Mouse (Mus musculus) CD4-positive, CD25-positive, alpha-beta regulatory T cell, adult 9 weeks (primary cell): ENCODE results near the gene Gabbr2. TPM values are rescaled to one million over a fixed set of nuclear protein-coding genes. Genes with fewer than 3 reads are reported as not detected.

Experiments
- polyA plus RNA-seq: library from polyadenylated mRNA; unstranded; fragments of 100-300 nt; shearing (Covaris generic); gene quantifications from one replicate; pipeline ENCODE4 v1.2.1, GENCODE M21; 2017

Gene Gabbr2
- not detected for polyA plus RNA-seq

DNA sequence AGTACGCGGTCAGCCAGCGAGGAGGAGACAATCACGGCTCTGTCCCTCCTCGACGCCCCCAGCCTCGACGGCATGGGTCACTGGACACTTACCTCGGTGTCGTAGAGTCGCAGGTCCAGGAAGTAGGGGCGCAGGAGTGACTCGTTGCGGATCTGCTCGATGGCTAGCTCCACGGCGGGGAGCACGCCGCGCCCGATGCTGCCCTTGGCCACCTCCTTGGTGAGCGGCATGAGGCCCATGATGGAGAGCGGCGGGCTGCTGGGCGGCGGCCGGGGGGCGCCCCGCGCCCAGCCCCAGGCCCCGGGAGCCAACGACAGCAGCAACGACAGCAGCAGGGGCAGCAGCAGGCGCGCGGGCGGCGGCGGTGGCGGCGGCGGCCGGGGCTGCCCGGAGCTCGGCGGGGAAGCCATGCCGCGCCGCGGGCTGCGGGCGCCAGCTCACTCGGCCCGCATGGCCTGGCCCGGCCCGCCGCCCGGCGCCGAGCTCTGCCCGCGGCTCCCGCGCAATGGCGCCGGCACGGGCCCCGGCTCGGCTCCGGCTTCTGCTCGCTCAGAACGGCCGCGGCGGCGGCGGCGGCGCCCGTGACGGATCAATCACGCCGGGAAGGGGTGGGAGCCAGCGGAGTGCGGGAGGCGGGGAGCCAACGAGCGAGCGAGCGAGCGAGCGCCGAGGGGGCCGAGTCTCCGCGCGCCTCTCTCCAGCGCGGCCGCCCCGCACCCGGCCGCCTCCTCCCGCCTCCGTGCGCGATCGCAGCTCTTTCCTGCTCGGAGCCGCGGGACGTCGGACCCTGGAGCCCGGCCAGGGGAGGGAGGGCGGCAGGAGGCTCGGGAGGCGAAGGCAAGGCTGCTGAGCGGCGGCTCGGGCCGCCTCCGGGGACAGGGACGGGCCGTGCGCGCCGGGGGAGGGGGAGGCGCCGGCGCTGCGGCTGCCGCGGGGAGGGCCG is at the start of gene Gabbr2:
Gene Gabbr2 (minus strand): TSS at position 858 of the 943 bp plus-strand sequence.

GRCm38 (mm10) chr4:46650086-46650753 is 341.5 kb downstream of the Gabbr2 start, which contains the start of gene Tbc1d2:
Gene Tbc1d2 (minus strand): TSS chr4:46650209.

Other genes starting within 250 kb of the Gabbr2 start
- not detected for gene Anks6, start 65.6 kb upstream of the Gabbr2 start, polyA plus RNA-seq
- 7.0 TPM for gene Galnt12, start 100.0 kb upstream of the Gabbr2 start, polyA plus RNA-seq
- 1.0 TPM for gene Col15a1, start 216.3 kb upstream of the Gabbr2 start, polyA plus RNA-seq